Mouse (Mus musculus) liver, postnatal 0 days (tissue): ENCODE measurements around the gene Fat3.

Source experiments
- CTCF ChIP-seq: sonication (generic); IDR thresholded peaks from 2 replicates; pipeline ENCODE4 v1.5.1; 2016; ENCODE audit warnings: antibody characterized with exemption, low read depth
- EP300 ChIP-seq: IDR thresholded peaks from 2 replicates; pipeline ENCODE4 v1.6.1; 2016; ENCODE audit warnings: antibody characterized with exemption, low read depth, mild to moderate bottlenecking

DNA sequence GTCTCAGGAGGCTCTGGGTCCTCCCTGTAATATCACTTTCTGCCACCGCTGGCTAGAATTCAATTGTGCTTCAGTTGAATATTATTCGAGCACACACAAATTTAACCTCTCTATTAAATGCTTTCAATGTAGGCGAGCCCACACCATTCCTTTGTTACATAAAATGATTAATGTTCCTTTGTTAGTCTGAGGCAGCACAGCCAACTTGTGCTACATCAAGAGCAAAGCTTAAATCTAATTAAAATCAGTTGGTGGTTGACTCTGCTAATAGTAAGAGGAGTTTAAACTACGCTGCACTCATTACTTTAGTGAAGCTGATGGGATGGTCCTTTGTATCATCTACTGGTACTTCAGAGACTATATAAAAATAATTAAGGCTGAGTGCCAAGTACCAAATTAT, 506.9 kb downstream of the Fat3 start:
- TF ChIP-seq EP300 (no peak), CTCF (no peak)
